Mouse (Mus musculus) brain, embryonic 14.5 days (tissue): ENCODE results near the gene Tbc1d30. TPM values are rescaled to one million over a fixed set of nuclear protein-coding genes. Genes with fewer than 3 reads are reported as not detected.

Source experiments
- DNase-seq: peaks from one replicate; pipeline ENCODE4 v3.0.0-alpha.2; 2011; ENCODE audit warnings: low read depth
- CTCF ChIP-seq: fragments of 200-500 bp; IDR thresholded peaks from 2 replicates; pipeline ENCODE4 v1.5.1; 2012; ENCODE audit warnings: inconsistent platforms, mild to moderate bottlenecking, moderate library complexity, borderline replicate concordance; ENCODE audit not compliant: insufficient read depth, insufficient read length; ENCODE audit errors: extremely low read depth
- POLR2A ChIP-seq: fragments of 200-500 bp; IDR thresholded peaks from 2 replicates; pipeline ENCODE4 v1.6.1; 2012; ENCODE audit warnings: mild to moderate bottlenecking, inconsistent platforms, borderline replicate concordance; ENCODE audit not compliant: poor library complexity, insufficient read depth, insufficient read length, severe bottlenecking; ENCODE audit errors: extremely low read depth
- polyA plus RNA-seq: library from polyadenylated mRNA; depleted of rRNA; stranded (reverse); fragments of >200 nt; gene quantifications from 2 replicates; pipeline ENCODE4 v1.2.3, GENCODE M21; 2012; rRNA removed

Tbc1d30 gene
- polyA plus RNA-seq, 1 experiment, result 25.1 TPM

DNA sequence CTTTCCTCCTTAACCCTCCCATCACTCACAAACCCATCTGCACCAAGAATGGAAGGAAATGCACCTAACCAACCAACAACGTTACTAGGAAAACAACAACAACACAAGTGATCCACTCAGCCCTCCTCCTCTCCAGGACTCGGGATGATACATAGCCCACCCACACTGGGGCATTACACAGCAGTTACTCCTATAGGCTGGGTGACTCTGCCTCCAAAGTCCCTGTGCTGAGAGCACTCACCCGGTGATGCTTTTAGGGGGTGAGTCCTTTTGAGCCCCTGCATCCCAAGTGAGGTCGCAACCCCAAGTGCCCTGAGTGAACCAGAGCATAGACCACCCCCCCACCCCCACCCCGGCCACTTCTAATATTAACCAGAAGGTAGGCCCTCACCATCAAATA lies 123.7 kb downstream of the Tbc1d30 start:
- TF ChIP-seq CTCF (no peak), POLR2A (no peak)
- DNase-seq, result no peak

DNA sequence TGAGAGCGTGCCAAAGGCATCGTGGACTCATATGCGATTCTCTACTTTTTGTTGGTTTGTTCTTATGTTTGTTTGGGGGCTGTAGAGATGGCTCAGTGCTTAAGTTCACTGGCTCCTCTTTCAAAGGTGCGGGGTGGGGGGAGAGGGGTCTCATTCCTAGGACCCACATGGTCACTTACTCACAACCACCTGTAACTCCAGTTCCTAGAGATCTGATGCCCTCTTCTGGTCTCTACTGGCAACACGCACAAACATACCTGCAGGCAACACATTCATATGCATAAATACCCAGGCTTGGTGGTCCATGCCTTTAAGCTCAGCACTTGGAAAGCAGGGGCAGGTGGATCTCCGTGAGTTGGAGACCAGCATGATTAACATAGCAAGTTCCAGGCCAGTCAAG lies 125.4 kb downstream of the Tbc1d30 start:
- peak; percentile 25 for DNase-seq
- TF ChIP-seq POLR2A (no peak), CTCF (no peak)

DNA sequence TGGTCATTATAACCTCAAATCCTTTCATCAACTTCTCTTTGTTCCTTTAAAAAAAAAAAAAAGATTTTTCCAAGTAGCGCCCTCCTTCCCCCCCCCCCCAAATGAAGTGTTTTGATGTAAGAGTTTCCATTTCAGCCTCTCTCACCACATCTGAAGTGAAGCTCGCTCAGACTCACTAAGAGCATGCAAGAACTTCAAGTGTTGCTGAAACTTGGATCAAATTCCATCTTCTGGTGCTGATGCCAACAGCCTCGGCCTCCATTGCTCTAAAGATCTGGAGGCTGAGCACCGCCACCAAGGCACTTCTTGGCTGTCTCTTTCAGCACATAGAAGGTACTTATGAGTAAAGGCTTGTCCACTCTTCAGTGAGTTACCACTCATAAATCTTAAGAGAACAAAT lies 128.2 kb downstream of the Tbc1d30 start:
- DNase-seq, result no peak
- TF ChIP-seq POLR2A (no peak), CTCF (no peak)

DNA sequence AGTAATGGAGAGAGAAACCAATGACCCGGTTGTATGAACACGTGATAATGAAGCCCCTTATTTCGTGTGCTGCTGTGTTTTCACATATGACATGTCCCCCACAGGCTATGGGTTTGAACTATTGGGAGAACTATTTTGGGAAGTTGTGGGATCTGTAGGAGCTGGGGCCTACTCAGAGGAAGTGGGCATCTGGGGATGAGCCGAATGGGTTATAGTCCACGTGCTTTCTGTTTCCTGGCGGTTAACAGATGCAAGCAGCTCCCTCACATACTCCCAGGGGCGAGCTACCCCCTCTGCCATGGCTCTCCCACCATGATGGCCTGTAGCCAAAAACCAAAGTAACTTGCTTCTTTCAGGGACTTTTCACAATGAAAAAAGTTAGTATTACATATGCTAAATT lies 132.5 kb downstream of the Tbc1d30 start:
- no peak for TF ChIP-seq POLR2A
- no peak for TF ChIP-seq CTCF
- DNase-seq, result no peak

DNA sequence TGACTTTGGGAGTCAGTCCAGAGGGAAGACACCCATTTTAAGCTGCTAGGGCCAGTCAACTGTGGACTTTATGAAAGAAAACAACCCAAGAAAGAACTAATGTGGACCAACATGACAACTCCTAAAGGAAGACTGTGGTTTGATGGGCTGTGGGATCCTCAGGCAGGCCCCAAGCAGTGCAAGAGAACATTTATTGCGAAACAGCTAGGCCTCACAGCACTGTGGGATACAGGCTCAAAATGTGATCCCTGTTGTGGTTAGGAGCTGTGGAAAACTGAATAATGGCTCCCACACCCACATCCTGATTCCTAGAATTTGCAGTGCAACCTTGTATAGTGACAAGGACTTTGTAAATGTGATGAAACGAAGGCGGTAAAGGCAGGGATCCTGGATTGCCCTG lies 134.3 kb downstream of the Tbc1d30 start:
- TF ChIP-seq POLR2A (no peak), CTCF (no peak)
- no peak for DNase-seq

Other genes starting within 250 kb of the Tbc1d30 start
- 23.7 and 42.6 TPM in 2 replicates for gene Gns, start 13.8 kb upstream of the Tbc1d30 start, polyA plus RNA-seq
- gene Rassf3, start 125.1 kb upstream of the Tbc1d30 start, polyA plus RNA-seq, result 5.4 and 7.3 TPM in 2 replicates
- 28.1 and 31.8 TPM in 2 replicates for gene Tbk1, start 235.5 kb upstream of the Tbc1d30 start, polyA plus RNA-seq